Mouse (Mus musculus) lung, postnatal 25 days (tissue): ENCODE measurements at regions not wholly inside any gene's neighbourhood (a gene's known extent, or its start where the extent isn't known, plus 50 kb on each side); places are given as distances from the start of the nearest gene placed in this dataset.

ENCODE experiments used
- DNase-seq: peaks from one replicate; pipeline ENCODE4 v3.0.0; 2022; ENCODE audit warnings: low spot score

GRCm38 (mm10) chr13:100893096-100893495, 59.9 kb upstream of the Slc30a5 start:
- no peak for DNase-seq

- peak; percentile 5 for DNase-seq
Measured at GRCm38 (mm10) chr13:100892647-100893071, 59.4 kb upstream of the Slc30a5 start.

- peak; percentile 47 for DNase-seq
Measured at GRCm38 (mm10) chr13:100892204-100892603, 59.0 kb upstream of the Slc30a5 start.

GRCm38 (mm10) chr13:100890457-100890856, 57.2 kb upstream of the Slc30a5 start:
- DNase-seq = no peak

- DNase-seq = no peak
Measured at GRCm38 (mm10) chr13:100888481-100888880, 55.3 kb upstream of the Slc30a5 start.

- DNase-seq = no peak
Measured at GRCm38 (mm10) chr13:100883711-100884110, 50.5 kb upstream of the Slc30a5 start.
